Mouse (Mus musculus) left cerebral cortex, adult 11 months (tissue): ENCODE measurements at regions not wholly inside any gene's neighbourhood (a gene's known extent, or its start where the extent isn't known, plus 50 kb on each side); places are given as distances from the start of the nearest gene placed in this dataset.

ENCODE experiments used
- DNase-seq: peaks from one replicate; pipeline ENCODE4 v3.0.0; 2022; ENCODE audit warnings: low spot score

DNA sequence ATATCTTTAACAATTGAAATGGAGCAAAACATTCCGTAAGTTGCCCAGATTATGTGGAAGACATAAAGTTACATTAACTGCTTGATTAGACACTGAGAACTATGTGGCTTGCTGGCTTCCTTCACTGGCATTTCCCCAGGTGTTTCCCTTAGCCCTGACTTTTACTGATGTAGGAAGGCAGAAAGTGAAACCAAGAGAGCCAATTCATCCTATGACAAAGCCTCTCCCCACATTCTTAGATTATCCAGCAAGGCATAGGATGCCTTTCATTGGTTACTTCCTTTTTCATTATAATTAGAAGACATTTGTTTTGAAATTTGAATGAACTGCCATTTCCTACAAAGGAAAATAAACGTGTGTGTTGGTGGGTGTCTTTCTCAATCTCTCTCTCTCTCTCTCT lies 72.1 kb downstream of the Cdc42ep3 start:
- no peak for DNase-seq

DNA sequence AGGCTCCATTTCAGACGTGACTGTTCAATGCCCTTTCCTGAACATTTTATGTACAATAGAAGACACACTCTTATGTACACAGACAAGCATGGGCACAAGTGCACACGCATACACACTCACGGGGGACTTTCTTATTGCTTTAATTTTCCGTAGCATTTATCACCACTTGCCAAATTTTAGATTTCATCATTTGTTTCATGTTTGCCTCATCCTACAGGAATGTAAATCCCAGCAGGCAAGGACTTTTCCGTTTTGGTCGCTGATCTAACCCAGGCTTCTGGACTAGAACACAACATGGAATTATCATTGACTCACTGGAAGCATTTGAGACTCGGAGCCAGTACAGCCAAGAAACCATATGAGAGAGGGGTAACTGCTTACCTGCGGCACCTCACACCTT lies 81.3 kb downstream of the Cdc42ep3 start:
- no peak for DNase-seq

DNA sequence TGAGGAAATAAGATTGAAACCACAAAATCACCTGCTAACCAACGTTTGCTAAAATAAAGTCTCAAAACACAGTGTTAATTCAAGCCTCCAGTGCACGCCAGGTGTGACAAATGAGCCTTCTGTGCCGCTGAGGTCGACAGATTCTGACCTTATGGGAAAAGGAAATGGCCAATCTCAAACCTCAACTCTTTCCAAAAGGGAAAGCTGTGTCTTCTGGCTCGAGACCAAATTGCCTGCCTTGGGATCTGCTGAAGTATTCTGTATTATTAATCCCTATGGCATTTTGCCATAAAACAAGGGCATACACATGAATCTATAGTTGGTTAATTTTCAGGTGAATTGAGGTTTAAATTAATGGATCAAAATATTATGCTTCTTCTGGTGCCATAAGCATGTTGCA lies 95.2 kb downstream of the Cdc42ep3 start:
- DNase-seq = no peak

DNA sequence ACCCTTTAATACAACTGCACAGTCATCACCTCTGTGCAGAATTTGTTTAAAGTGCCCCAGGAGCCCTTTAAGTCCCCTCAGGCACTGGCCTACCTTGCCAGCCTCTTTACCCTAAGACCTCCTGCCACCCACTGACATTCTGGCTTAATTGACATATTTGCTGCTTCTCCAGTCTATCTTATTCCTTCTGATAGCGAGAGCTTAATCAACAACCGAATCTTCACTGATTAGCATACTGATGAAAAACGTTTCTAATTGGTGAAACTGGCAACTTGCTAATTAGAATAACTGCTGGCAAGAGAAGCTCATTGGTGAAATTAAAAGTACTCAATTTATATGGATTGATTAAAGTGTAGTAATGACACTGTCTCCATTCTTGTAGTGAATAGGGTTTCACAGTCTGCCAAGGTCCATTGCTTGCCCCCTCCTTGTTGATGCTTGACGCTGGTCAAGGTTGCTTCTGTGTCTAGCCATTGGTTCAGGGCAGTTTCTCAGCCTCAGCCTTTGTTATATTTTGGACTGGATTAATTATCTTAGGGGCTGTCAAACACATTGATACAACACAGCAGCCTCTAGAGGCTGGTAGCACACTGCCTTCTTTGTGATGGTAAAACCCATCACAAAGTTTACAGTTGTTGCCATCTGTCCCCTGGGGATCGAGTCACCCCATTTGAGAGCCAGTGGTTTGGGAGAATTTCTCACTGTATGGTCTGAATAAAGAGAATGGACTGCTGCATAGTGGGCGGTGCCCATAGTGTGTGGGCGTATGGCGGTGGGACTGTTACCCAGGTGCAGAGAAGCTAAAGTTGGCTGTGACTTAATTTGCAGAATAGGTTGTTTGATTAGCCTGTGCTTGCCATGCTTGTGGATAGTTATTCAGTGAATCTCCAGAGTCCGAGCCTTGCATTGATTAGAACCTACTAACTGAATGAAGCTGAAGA lies 107.7 kb downstream of the Cdc42ep3 start:
- DNase-seq = no peak

DNA sequence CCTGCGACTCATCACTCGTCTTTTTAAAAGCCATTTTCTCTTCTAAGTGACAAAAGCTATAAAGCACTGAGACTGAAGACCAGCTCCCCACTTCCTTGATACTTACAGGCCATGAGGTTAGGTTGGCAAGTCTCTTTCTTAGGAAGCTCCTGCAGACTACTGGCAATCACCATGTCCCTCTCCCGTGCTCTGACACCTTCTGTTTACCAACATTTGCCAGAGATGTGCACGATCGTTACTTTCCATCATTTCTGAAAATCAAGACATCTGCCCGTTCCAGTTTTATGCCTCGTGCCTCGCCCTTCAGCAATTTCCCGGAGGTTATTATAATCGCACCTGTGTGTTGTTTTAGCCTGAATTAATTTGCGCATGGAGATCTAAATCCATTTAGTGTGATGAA lies 110.8 kb downstream of the Cdc42ep3 start:
- no peak for DNase-seq

DNA sequence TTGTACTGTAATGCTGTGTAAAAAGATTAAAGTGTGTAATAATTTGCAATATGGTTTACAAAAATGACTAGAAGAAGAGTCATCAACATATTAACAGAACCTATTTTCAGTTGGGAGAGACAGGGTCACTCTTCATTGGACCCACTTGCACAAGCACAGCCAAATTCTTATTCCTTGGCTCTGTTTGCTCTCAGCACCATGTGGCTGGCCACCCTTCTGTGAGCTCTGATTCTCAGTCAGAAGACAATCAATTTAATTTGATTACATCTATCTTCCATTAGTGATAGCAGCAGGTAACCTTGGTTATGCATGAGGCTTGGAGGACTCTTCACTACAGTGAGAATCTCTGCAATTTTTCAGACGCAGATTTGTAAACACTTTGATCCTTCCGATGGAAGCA lies 111.5 kb downstream of the Cdc42ep3 start:
- no peak for DNase-seq

DNA sequence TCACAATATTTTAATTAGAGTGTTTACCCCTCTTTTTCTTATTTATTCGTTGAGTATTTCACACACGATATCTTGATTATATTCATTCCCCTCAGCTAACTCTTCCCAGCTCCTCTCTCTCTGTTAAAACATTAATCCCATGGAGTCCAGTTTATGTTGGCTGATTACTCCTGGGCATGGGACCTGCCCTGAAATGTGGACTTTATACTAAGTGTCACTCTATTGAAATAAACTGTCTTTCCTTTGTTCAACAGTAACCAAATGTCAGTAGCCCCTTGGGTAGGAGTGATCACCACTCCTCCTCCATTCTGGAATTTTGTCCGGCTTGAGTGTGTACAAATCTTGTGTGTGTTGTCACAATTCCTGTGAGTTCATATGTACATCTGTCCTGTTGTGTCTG lies 113.4 kb downstream of the Cdc42ep3 start:
- DNase-seq = no peak

DNA sequence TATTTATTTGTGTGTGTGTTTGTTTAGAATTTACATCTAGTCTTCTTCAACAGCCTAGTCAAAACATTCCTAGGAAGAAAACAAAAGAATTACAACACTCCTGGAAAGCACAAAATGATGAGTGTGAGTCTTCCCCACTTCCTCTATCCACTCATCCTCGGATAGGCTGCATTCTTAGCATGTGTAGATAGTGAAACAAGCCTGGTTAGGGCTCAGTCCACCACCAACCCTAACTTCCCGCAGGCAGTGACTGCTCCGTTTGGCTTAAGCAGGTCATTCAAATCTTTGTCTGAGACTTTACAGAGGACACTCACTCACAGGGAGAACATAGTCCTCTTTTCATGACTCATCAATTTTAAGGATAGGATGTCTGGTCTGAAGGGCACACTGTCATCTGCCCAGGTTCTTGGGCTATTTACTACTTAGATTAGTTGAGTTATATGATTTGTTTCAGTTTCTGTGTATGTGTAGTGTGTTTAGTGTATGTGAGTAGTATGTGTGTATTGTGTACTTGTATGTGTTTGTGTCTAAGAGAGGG lies 118.6 kb downstream of the Cdc42ep3 start:
- no peak for DNase-seq

DNA sequence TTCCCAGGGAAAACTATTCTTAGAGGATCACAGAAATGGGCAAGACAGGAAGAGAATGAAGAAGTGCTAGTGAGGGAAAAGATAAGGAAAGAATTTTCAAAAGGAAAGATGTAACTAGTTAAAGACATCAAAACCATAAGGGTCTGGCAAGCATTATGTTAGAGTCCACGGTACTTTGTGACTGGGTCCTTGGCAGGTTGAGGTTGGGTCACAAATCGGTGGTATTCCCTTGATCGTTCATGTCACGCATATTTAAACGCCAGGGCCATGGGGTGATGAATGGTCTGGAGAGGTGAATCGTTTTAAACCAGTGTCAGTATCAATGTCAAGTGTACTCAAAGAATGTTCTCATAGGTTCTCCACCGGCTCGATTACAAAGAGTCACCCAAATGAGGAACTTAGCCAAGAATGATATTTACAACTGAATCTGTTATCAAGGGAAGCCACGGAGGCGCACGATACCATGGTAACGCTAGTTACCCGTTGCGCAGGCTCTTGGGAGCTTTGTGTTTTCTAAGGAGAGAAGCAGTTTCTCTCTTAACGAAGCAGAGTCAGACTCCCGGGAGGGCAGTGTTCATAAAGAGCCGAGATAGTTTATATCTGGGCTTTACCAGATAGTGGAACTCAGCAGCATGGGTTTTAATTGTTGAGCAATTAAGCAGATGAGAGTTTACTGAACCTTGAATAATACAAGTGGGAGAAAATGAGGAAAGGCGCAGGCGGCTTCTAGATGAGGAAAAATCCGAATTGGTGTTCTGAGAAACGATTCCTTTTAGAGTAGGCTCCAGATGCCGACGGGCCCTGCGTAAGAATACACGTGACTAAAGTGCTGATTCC lies 124.0 kb downstream of the Cdc42ep3 start:
- peak; percentile 34 for DNase-seq

DNA sequence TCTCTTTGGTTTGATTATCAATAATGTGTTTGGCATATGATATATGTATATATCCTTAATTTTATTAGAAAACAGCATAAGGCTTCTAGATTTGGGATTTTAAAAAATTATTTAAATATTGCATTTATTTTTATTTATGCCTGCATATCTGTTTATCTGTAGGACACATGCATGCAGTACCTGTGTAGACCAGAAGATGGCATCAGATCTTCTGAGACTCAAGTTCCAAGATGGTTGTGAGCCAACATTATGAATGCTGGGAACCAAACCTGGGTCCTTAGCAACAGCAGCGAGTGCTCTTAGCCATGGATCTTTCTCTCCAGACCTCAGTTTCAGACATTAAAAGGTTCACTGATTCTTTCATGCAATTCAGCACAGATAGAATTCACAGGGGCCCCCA lies 148.3 kb downstream of the Cdc42ep3 start:
- DNase-seq = no peak

DNA sequence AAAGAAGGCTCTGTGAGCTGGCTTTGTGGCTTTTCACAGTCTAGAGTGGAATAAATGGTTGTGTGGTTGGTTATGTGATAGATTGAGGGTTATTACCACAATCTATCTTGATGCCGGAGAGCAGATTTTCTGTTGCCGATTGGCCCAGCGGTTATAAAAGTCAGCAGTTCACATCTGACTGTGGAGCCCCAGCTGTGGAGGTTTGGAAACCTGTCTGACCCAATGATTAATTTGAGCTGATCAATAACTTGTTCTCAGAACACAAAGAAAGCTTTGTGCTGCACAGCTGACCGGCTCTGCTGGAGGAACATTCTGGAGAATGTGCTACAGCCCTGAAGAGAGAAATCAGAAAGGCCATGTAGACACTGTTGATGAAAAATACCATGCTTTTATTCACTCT lies 148.8 kb downstream of the Cdc42ep3 start:
- DNase-seq = no peak

DNA sequence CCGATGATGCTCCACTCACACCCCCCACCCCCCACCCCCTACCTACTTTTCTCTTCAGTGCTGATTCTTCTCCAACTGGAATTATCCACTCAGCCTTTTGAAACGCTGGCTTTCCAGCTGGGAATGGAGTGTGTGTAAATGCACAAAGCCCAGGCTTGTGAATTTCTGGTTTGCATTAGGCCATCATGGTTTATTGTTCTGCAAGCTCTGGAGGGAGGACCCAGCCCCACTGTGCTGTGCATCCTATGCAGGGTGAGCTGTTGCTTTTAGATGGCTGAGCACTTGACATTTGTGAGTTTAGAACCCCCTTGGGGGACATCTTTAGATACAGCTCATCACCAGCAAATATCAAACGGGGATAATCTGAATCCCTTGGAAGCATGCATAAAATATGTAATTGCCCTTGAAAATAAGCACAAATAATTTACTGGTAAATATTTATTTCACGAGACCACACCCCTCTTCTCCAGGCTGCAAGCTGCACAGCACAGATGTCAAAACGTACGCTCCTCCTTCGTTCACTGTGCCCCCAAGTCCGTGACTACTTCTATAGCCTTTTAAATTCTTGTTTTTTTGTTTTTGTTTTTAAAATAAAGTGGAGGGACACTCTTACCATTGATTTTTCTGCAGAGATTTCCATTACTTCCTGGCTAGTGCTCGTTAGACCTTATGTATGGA lies 148.2 kb downstream of the Qpct start:
- no peak for DNase-seq

DNA sequence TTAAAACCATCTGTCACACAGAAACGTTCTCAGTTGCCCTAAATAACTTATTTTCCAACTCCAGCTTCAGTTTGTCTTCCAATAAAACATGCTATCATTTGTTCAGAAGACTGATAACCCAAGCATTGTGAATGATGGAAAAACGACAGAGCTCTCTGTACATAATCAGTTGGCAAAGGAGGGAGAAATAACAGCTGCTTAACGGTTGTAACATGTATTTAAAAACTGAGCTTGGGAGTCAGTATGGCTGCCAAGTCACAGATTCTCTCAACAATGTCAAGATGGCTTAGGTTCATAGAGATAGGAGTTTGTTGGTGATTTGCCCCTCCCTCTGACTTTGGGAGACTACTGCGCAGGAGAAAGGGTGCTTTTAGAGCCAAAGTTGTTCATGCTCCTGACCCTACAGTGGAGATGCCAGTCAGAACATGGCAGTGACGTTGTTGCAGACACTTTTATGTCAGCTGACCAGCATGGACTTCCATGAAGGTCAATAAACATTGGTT lies 140.2 kb downstream of the Qpct start:
- DNase-seq = no peak

DNA sequence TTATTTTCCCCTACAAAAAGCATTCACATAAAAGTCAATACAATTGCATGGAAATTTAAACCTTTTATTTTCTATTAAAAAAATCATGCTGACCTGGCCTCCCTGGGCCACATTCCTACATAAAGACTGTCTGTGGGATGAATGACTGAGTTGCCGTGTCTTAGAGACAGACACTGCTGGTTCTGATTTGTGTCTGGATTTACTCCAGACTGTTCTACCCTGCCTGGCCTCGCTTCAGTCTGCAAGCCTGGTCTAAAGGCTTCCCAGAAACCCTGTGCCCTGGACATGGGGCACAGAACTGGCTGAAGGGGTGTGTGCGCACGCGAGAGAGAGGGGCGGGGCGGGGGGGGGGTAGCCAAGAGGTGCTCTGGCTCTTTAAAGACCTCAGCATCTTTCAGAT lies 136.6 kb downstream of the Qpct start:
- no peak for DNase-seq

DNA sequence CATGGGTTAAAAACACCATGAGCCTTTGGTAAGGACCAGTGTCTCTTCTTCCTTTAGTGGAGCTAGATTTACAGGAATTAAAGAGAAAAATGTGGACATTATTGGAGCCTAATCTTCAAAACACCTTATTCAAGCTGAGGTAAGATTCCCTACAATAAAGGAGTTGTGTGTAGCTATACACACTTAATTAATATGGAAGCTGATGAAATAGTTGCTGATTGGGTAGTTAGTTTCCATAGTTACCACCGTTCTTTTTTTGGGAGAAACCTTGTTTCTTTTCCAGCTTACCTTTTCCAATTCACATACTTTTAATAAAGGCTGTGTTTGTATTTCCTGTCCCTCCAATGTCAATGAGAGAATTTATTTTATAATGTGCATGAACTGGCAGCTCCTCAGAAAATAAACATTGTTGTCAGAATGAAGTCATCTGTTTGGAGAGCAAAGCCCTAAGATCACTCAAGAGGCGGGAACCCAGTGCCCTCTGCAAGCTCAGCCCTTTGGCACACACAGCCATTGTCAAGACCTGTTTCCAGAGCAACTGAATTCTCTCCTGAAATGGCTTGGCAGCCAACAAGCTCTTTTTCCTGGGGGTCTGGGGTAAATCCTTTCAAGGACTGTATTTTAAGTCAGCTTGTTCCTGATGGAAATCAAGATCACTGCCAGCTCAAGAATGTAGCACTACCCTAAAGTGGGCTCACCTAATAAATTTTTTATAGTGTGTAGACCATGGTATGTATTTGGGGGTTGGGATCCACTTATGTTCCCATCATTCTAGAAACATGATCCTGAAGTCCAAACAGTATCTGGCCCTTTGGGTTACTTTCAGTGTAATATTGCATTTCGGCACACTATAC lies 128.8 kb downstream of the Qpct start:
- DNase-seq = no peak

DNA sequence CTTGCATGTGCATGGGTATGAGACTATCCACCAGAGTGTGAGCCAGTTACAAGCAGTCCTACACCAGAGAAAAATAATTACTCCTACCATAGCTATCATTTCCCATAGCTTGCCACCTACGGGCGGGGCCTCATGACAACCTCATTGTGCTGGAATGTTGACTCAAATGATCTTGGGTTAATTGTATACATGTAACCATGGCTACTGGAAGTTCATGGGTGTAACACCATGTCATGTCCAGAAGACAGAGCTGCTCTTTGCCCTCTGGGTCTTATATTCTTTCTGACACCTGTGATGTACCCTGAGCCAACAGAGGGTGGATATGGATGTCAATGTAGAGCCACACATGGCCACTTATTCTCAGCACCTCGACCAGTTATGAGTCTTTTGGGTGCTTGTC lies 125.6 kb downstream of the Qpct start:
- no peak for DNase-seq

DNA sequence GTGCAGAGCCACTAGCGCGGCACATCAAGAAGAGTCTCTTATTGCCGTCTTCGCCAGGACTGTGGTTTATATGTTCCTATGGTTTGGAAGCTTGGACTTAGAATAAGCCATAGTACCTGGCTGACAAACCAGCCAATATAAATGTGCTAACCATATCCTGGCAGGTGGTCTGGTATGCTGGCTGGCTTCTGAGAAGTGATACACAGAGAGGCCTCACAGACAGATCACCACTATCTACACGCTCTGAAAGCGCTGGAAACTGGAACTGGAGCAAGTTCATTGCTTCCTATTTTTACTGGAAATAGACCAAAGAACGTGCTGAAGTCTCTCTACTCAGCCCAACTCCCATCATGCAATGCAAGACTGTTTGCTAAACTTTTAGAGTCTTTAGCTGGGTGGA lies 124.7 kb downstream of the Qpct start:
- no peak for DNase-seq

DNA sequence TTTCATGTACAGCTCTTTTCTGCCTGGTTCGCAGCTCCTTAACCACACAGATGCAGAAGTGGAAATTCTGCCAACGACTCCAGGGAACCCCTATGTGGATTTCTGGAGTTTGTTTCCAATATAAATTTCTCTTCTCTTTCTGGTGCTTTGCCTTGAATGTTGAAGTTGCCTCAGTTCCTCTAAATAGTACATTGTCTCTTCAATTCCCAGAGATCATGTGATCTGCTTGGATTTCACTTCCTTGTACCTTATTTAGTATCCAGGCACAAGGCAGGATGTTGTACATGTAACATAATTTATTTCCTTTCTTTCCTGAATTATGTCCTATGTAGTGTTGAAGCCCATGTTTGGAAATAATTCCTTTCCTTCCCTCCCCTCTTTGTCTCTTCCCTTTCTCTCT lies 123.7 kb downstream of the Qpct start:
- DNase-seq = no peak

DNA sequence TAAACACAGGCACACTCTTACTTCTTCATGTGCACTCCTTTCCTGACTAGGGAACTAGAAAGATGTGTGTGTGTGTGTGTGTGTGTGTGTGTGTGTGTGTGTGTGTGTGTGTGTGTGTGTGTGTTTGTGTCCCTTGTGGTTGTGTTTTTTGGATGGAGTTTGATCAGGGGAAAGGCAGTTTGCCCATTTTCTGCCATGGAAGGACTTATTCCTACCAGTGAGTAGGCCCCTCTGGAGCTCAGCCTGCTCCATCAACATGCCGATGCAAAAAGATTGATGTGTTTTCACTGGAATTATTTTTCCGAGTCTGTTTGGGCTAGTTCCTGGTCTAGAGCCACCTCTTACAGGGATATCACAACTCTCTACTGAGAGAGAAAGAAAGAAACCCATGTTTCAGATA lies 120.6 kb downstream of the Qpct start:
- DNase-seq = no peak

DNA sequence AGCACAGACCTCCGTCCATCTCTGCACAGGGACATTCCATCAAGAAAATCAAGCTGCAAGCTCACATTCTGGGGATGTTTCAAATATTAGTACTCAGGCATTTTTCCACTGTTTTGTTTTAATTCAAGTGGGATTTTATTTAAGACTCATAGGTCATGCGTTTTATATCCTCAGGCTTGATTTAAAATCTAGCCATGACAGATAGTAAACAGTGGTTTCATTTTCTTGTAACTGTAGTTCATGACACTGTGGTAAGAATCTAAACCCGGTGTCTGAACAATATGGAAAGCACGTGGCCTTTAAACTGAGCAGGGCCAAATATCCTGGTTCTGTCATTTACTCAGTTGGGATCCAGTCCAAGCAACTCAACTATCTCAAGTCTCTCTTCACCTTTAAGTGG lies 119.0 kb downstream of the Qpct start:
- no peak for DNase-seq

DNA sequence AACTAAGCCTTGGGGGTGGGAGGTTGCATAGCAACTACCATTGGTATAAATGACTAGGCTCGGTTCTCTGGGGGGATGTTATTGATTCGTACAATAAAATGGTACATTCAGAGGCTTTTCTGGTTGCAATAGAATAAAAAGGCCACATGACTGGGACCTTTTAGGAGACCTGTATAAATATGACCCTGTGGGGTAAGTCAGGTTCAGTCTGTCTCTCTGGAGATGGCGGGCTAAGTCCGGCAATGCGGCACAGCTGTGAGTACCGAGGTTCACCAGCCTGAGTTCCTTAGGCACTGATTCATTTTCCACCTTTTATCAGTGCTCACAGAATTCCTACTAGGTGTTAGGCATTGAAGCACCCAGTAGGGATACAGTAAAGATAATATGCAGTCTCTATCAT lies 115.5 kb downstream of the Qpct start:
- DNase-seq = no peak
